Mouse (Mus musculus) T-helper 17 cell (primary cell): ENCODE results near the gene Utp20.

ENCODE experiments used
- in situ Hi-C, 2 experiments: fragments of 300-600 bp; cut with MboI, MseI; formaldehyde crosslinking; loops; 1 replicate in 1 of 2; 2 replicates in 1 of 2; pipeline ENCODE4 v1.15.1; 2025; ENCODE audit warnings: high pct_unique_total_duplicates in 2 of 2

The Utp20 gene

GRCm38 (mm10) chr10:88716986-88717755 lies 109.4 kb downstream of the Utp20 start:
- in situ Hi-C loops: loop anchor here in 1 of 2 experiments (25.0 kb wide), 1 partner anchor 180 kb away; no protein-coding TSS in a partner anchor

DNA sequence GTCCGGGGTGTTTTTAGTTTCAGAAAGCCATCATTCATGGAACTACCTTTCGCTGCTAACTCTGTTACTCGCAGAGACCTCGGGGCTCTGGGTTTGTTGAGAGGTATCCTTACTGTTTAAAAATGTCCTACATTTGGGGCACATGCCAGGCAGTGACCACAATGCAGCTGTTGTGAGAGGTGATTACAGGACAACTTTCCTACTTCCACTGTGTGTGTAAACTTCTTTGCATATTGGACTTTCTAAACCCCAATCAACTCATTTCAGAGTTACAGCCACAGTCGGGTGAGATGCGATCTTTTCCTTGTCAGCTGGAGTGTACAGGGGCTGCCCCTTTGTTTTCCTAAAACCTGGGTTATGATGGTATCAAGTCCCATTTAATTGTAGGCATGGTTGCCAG lies 111.0 kb downstream of the Utp20 start:
- in situ Hi-C loops: loop anchor here in 1 of 2 experiments (25.0 kb wide), 1 partner anchor 178 kb away; no protein-coding TSS in a partner anchor

DNA sequence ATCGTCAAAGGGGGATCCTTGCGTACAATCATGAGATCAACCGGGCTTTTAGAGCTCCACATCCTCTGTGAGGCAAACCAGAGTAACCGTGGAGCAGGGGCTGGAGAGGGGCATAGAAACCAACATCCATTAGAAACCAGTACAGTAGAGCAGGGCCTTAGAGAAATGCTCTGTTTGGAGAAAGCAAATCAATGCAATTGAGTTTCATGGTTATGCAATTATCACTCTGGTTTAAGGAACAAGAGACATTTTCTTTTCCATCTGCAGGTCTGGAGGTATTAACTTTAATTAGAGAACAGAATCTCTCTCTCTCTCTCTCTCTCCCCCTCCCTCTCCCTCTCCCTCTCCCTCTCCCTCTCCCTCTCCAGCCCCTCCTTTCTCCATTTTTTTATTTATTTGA lies 111.9 kb downstream of the Utp20 start:
- in situ Hi-C loops: loop anchor here in 1 of 2 experiments (5.0 to 25.0 kb wide), 3 partner anchors 102 to 327 kb away; no protein-coding TSS in a partner anchor

- in situ Hi-C loops: loop anchor here in 1 of 2 experiments (5.0 to 25.0 kb wide), 3 partner anchors 100 to 325 kb away; no protein-coding TSS in a partner anchor
Observed at GRCm38 (mm10) chr10:88712359-88712758, 114.2 kb downstream of the Utp20 start.

GRCm38 (mm10) chr10:88708671-88709523 lies 117.7 kb downstream of the Utp20 start:
- in situ Hi-C loops: loop anchor here (5.0 to 25.0 kb wide), 2 partner anchors 172 to 453 kb away; no protein-coding TSS in a partner anchor

GRCm38 (mm10) chr10:88700938-88701337 lies 125.7 kb downstream of the Utp20 start:
- in situ Hi-C loops: loop anchor here in 1 of 2 experiments (25.0 kb wide), 1 partner anchor 164 kb away; no protein-coding TSS in a partner anchor
